Comparison of ENCODE assay signal across 10 mouse cellular contexts in genomic region chr7:136008486-136008885, GRCm38 (mm10).
A peak's percentile ranks its signal among the peaks of the same experiment; 100 is the strongest.
DNase-seq lines count a peak whose midpoint lies in the region; ATAC-seq lines count a peak whose summit lies in the region.
"Had no signal": no experiment of that assay in that cellular context is flagged by ENCODE, and none has a peak within 500 bp of the region (broad histone marks: within the 10 kb centered on the region; RNA-seq: fewer than 3 reads in every experiment).

No protein-coding gene starts in this region.

- no peak for ATAC-seq in hindbrain, embryonic 12.5 days (ENCODE audit: low FRiP score)
- ATAC-seq in embryonic facial prominence, embryonic 13.5 days (ENCODE audit: insufficient number of reproducible peaks, insufficient read depth, low FRiP score, low TSS enrichment, low read depth) = no peak
- no peak for ATAC-seq in hindbrain, embryonic 14.5 days (ENCODE audit: low FRiP score)
- no peak for ATAC-seq in midbrain, embryonic 14.5 days (ENCODE audit: low FRiP score, low TSS enrichment)

- intact Hi-C loops in left cerebral cortex, postnatal 10 days (cut with DNase I) = no loop called here
- intact Hi-C loops in left cerebral cortex, postnatal 4 days (cut with DNase I) = no loop called here

- no peaks in the 10 kb centered on the region for H3K36me3 ChIP-seq in hindbrain, embryonic 12.5 days
- no peaks in the 10 kb centered on the region for H3K36me3 ChIP-seq in hindbrain, embryonic 10.5 days
- H3K36me3 ChIP-seq in embryonic facial prominence, embryonic 13.5 days = no peaks in the 10 kb centered on the region
- no peaks in the 10 kb centered on the region for H3K36me3 ChIP-seq in hindbrain, embryonic 14.5 days (replicated peaks; ENCODE audit: control insufficient read depth, insufficient read depth)
- no peaks in the 10 kb centered on the region for H3K36me3 ChIP-seq in midbrain, embryonic 14.5 days (ENCODE audit: control insufficient read depth, insufficient read depth, low read length)

- no peak for DNase-seq in hindbrain, embryonic 10.5 days (ENCODE audit: low spot score)
- DNase-seq in hindbrain, embryonic 14.5 days (ENCODE audit: low spot score) = no peak
- DNase-seq in midbrain, embryonic 14.5 days = no peak
- no peak for DNase-seq in left cerebral cortex, postnatal 10 days (ENCODE audit: extremely low spot score in 1 of 2, low spot score in 2 of 2)
- no peak for DNase-seq in left cerebral cortex, postnatal 4 days
- no peak for DNase-seq in spleen, postnatal 14 days (ENCODE audit: low spot score in 2 of 2)
- DNase-seq: cerebellum, adult 18-20 months; heart, postnatal 36 days had no signal

- peaks cover 8% of the 10 kb centered on the region for H3K27me3 ChIP-seq in hindbrain, embryonic 12.5 days
- H3K27me3 ChIP-seq in hindbrain, embryonic 10.5 days (ENCODE audit: insufficient read depth, poor library complexity, severe bottlenecking) = peaks cover 12% of the 10 kb centered on the region
- peaks cover 26% of the 10 kb centered on the region for H3K27me3 ChIP-seq in embryonic facial prominence, embryonic 13.5 days
- H3K27me3 ChIP-seq in hindbrain, embryonic 14.5 days (ENCODE audit: control insufficient read depth, insufficient read depth, low read length) = no peaks in the 10 kb centered on the region
- no peaks in the 10 kb centered on the region for H3K27me3 ChIP-seq in midbrain, embryonic 14.5 days (ENCODE audit: control insufficient read depth, insufficient read depth, low read length)

- peaks cover 11% of the 10 kb centered on the region for H3K4me1 ChIP-seq in hindbrain, embryonic 12.5 days
- H3K4me1 ChIP-seq in hindbrain, embryonic 10.5 days (replicated peaks) = 0 out of 2 replicates have a peak, but pooled peaks cover 5% of the 10 kb centered on the region
- H3K4me1 ChIP-seq in embryonic facial prominence, embryonic 13.5 days = peaks cover 14% of the 10 kb centered on the region
- H3K4me1 ChIP-seq in hindbrain, embryonic 14.5 days (replicated peaks; ENCODE audit: control insufficient read depth, insufficient read depth, low read length) = peaks cover 16% of the 10 kb centered on the region
- no peaks in the 10 kb centered on the region for H3K4me1 ChIP-seq in midbrain, embryonic 14.5 days (ENCODE audit: control insufficient read depth, insufficient read depth, low read length)

- H3K4me2 ChIP-seq in hindbrain, embryonic 12.5 days (replicated peaks) = peak overlapping the region; percentile 36
- H3K4me2 ChIP-seq in embryonic facial prominence, embryonic 13.5 days = peak overlapping the region; percentile 39
- H3K4me2 ChIP-seq in hindbrain, embryonic 14.5 days (replicated peaks) = peak overlapping the region; percentile 41
- H3K4me2 ChIP-seq in midbrain, embryonic 14.5 days (ENCODE audit: low read length) = peak overlapping the region; percentile 39

- no peak overlapping the region for H3K4me3 ChIP-seq in hindbrain, embryonic 12.5 days
- H3K4me3 ChIP-seq in hindbrain, embryonic 10.5 days = no peak overlapping the region
- H3K4me3 ChIP-seq in embryonic facial prominence, embryonic 13.5 days = 0 out of 2 replicates have a peak overlapping the region, but pooled peaks have one; percentile 9
- no peak overlapping the region for H3K4me3 ChIP-seq in hindbrain, embryonic 14.5 days (replicated peaks; ENCODE audit: low read length)
- H3K4me3 ChIP-seq in midbrain, embryonic 14.5 days (replicated peaks; ENCODE audit: low read depth, low read length) = no peak overlapping the region

- 63% methylated on average over 6 of the region's 6 CpGs for WGBS in hindbrain, embryonic 12.5 days
- 52% methylated on average over 6 of the region's 6 CpGs for WGBS in hindbrain, embryonic 10.5 days
- WGBS in embryonic facial prominence, embryonic 13.5 days = 38% methylated on average over 6 of the region's 6 CpGs
- 44% methylated on average over 6 of the region's 6 CpGs for WGBS in hindbrain, embryonic 14.5 days
- 49% methylated on average over 6 of the region's 6 CpGs for WGBS in midbrain, embryonic 14.5 days

- H3K9ac ChIP-seq in hindbrain, embryonic 12.5 days = no peak overlapping the region
- H3K9ac ChIP-seq in embryonic facial prominence, embryonic 13.5 days = no peak overlapping the region
- H3K9ac ChIP-seq in hindbrain, embryonic 14.5 days = peak overlapping the region; percentile 31; the same call in 1 of the 2 replicates
- no peak overlapping the region for H3K9ac ChIP-seq in midbrain, embryonic 14.5 days (replicated peaks; ENCODE audit: low read length)

- H3K27ac ChIP-seq in hindbrain, embryonic 12.5 days = 0 out of 2 replicates have a peak overlapping the region, but pooled peaks have one; percentile 12
- no peak overlapping the region for H3K27ac ChIP-seq in hindbrain, embryonic 10.5 days
- H3K27ac ChIP-seq in embryonic facial prominence, embryonic 13.5 days = no peak overlapping the region
- H3K27ac ChIP-seq in hindbrain, embryonic 14.5 days = peak overlapping the region; percentile 80
- no peak overlapping the region for H3K27ac ChIP-seq in midbrain, embryonic 14.5 days (replicated peaks; ENCODE audit: low read depth, low read length)

- no peaks in the 10 kb centered on the region for H3K9me3 ChIP-seq in hindbrain, embryonic 12.5 days (replicated peaks)
- no peaks in the 10 kb centered on the region for H3K9me3 ChIP-seq in hindbrain, embryonic 10.5 days
- H3K9me3 ChIP-seq in embryonic facial prominence, embryonic 13.5 days = no peaks in the 10 kb centered on the region
- no peaks in the 10 kb centered on the region for H3K9me3 ChIP-seq in hindbrain, embryonic 14.5 days (ENCODE audit: control insufficient read depth, low read length)
- no peaks in the 10 kb centered on the region for H3K9me3 ChIP-seq in midbrain, embryonic 14.5 days (ENCODE audit: control insufficient read depth, low read length)

Comparison
In these comparisons a context has a peak if more than half of its experiments do, and no peak if none do; other contexts are left out.
1. H3K27ac ChIP-seq: peak in hindbrain, embryonic 12.5 days (single experiment) and hindbrain, embryonic 14.5 days (single experiment); none in hindbrain, embryonic 10.5 days (single experiment), embryonic facial prominence, embryonic 13.5 days (single experiment) and midbrain, embryonic 14.5 days (single experiment).
2. Peak in every context shown above with its lines, with median percentiles within 50 percentile points of each other: H3K4me2 ChIP-seq.